Mouse (Mus musculus): ENCODE results near the gene Rspo4. TPM values are rescaled to one million over a fixed set of nuclear protein-coding genes. Genes with fewer than 3 reads are reported as not detected.

Gene Rspo4
- polyA plus RNA-seq, 1 experiment from 2014 or later = 3.0 TPM

GRCm38 (mm10) chr2:151893122-151893774 lies 50.5 kb downstream of the Rspo4 start:
- Histone ChIP-seq H3K4me3 (replicated peaks) (no peak overlapping the region), H3K36me3 (no peaks in the 10 kb centered on the region), H3K27ac (replicated peaks) (no peak overlapping the region), H3K4me1 (no peaks in the 10 kb centered on the region; the same call in 1 of the 2 replicates), H3K9ac (no peak overlapping the region), H3K4me2 (replicated peaks) (no peak overlapping the region), H3K9me3 (replicated peaks) (no peaks in the 10 kb centered on the region), H3K27me3 (no peaks in the 10 kb centered on the region)
- WGBS = 45% methylated on average over 15 of the region's 15 CpGs
- no peak for ATAC-seq (ENCODE audit: insufficient number of reproducible peaks, low FRiP score, low TSS enrichment, low read depth)

- Histone ChIP-seq H3K4me1 (no peaks in the 10 kb centered on the region; the same call in 1 of the 2 replicates), H3K27ac (replicated peaks) (no peak overlapping the region), H3K36me3 (no peaks in the 10 kb centered on the region), H3K9me3 (replicated peaks) (no peaks in the 10 kb centered on the region), H3K27me3 (no peaks in the 10 kb centered on the region), H3K9ac (no peak overlapping the region), H3K4me2 (replicated peaks) (no peak overlapping the region), H3K4me3 (replicated peaks) (no peak overlapping the region)
- WGBS = 53% methylated on average over 8 of the region's 8 CpGs
- ATAC-seq (ENCODE audit: insufficient number of reproducible peaks, low FRiP score, low TSS enrichment, low read depth) = 0 out of 2 replicates have a peak, but pooled peaks have one; percentile 35
Observed at GRCm38 (mm10) chr2:151894209-151894980, 51.7 kb downstream of the Rspo4 start.

- no peaks in the 10 kb centered on the region for H3K9me3 ChIP-seq (replicated peaks)
- H3K27ac ChIP-seq (replicated peaks) = no peak overlapping the region
- no peak for ATAC-seq (ENCODE audit: insufficient number of reproducible peaks, low FRiP score, low TSS enrichment, low read depth)
Observed at GRCm38 (mm10) chr2:151895911-151896310, 53.2 kb downstream of the Rspo4 start.

GRCm38 (mm10) chr2:151898106-151898505 lies 55.4 kb downstream of the Rspo4 start:
- H3K9me3 ChIP-seq (replicated peaks) = no peaks in the 10 kb centered on the region
- H3K9ac ChIP-seq = no peak overlapping the region
- no peaks in the 10 kb centered on the region for H3K27me3 ChIP-seq
- H3K4me3 ChIP-seq (replicated peaks) = no peak overlapping the region
- H3K27ac ChIP-seq (replicated peaks) = no peak overlapping the region
- H3K4me1 ChIP-seq = no peaks in the 10 kb centered on the region
- H3K4me2 ChIP-seq (replicated peaks) = no peak overlapping the region
- H3K36me3 ChIP-seq = no peaks in the 10 kb centered on the region
- ATAC-seq (ENCODE audit: insufficient number of reproducible peaks, low FRiP score, low TSS enrichment, low read depth) = no peak
- 92% methylated on average over 1 of the region's 1 CpGs for WGBS

More at GRCm38 (mm10) chr2:151895911-151896310, 53.2 kb downstream of the Rspo4 start:
- no peaks in the 10 kb centered on the region for H3K36me3 ChIP-seq
- WGBS = 85% methylated on average over 5 of the region's 5 CpGs
- no peaks in the 10 kb centered on the region for H3K27me3 ChIP-seq
- H3K4me3 ChIP-seq (replicated peaks) = no peak overlapping the region
- H3K4me1 ChIP-seq = no peaks in the 10 kb centered on the region; the same call in 1 of the 2 replicates
- no peak overlapping the region for H3K9ac ChIP-seq
- no peak overlapping the region for H3K4me2 ChIP-seq (replicated peaks)

- Histone ChIP-seq H3K9me3 (replicated peaks) (no peaks in the 10 kb centered on the region), H3K4me3 (replicated peaks) (no peak overlapping the region), H3K27me3 (no peaks in the 10 kb centered on the region), H3K4me1 (no peaks in the 10 kb centered on the region), H3K36me3 (no peaks in the 10 kb centered on the region), H3K9ac (no peak overlapping the region), H3K4me2 (replicated peaks) (no peak overlapping the region), H3K27ac (replicated peaks) (no peak overlapping the region)
- WGBS = 58% methylated on average over 4 of the region's 4 CpGs
- no peak for ATAC-seq (ENCODE audit: insufficient number of reproducible peaks, low FRiP score, low TSS enrichment, low read depth)
Observed at GRCm38 (mm10) chr2:151900845-151901244, 58.1 kb downstream of the Rspo4 start.

- Histone ChIP-seq H3K27ac (replicated peaks) (no peak overlapping the region), H3K4me1 (no peaks in the 10 kb centered on the region), H3K36me3 (no peaks in the 10 kb centered on the region), H3K4me2 (replicated peaks) (no peak overlapping the region), H3K9me3 (replicated peaks) (no peaks in the 10 kb centered on the region), H3K9ac (no peak overlapping the region), H3K27me3 (no peaks in the 10 kb centered on the region), H3K4me3 (replicated peaks) (no peak overlapping the region)
- 83% methylated on average over 6 of the region's 6 CpGs for WGBS
- ATAC-seq (ENCODE audit: insufficient number of reproducible peaks, low FRiP score, low TSS enrichment, low read depth) = no peak
Observed at GRCm38 (mm10) chr2:151903267-151903666, 60.5 kb downstream of the Rspo4 start.

GRCm38 (mm10) chr2:151903933-151904332 lies 61.2 kb downstream of the Rspo4 start:
- no peak overlapping the region for H3K4me3 ChIP-seq (replicated peaks)
- no peaks in the 10 kb centered on the region for H3K36me3 ChIP-seq
- no peak overlapping the region for H3K9ac ChIP-seq
- ATAC-seq (ENCODE audit: insufficient number of reproducible peaks, low FRiP score, low TSS enrichment, low read depth) = no peak
- WGBS = 60% methylated on average over 4 of the region's 4 CpGs
- H3K4me2 ChIP-seq (replicated peaks) = no peak overlapping the region
- no peaks in the 10 kb centered on the region for H3K27me3 ChIP-seq
- no peaks in the 10 kb centered on the region for H3K4me1 ChIP-seq
- H3K27ac ChIP-seq (replicated peaks) = no peak overlapping the region
- no peaks in the 10 kb centered on the region for H3K9me3 ChIP-seq (replicated peaks)

- H3K27me3 ChIP-seq = no peaks in the 10 kb centered on the region
- H3K36me3 ChIP-seq = no peaks in the 10 kb centered on the region
- no peaks in the 10 kb centered on the region for H3K4me1 ChIP-seq
- 63% methylated on average over 3 of the region's 3 CpGs for WGBS
- no peak overlapping the region for H3K27ac ChIP-seq (replicated peaks)
- H3K4me3 ChIP-seq (replicated peaks) = no peak overlapping the region
- ATAC-seq (ENCODE audit: insufficient number of reproducible peaks, low FRiP score, low TSS enrichment, low read depth) = no peak
- no peak overlapping the region for H3K4me2 ChIP-seq (replicated peaks)
- no peaks in the 10 kb centered on the region for H3K9me3 ChIP-seq (replicated peaks)
- no peak overlapping the region for H3K9ac ChIP-seq
Observed at GRCm38 (mm10) chr2:151904636-151905035, 61.9 kb downstream of the Rspo4 start.

- H3K27me3 ChIP-seq = no peaks in the 10 kb centered on the region
- WGBS = 49% methylated on average over 2 of the region's 2 CpGs
- ATAC-seq (ENCODE audit: insufficient number of reproducible peaks, low FRiP score, low TSS enrichment, low read depth) = no peak
- H3K36me3 ChIP-seq = no peaks in the 10 kb centered on the region
- H3K9ac ChIP-seq = no peak overlapping the region
- H3K9me3 ChIP-seq (replicated peaks) = no peaks in the 10 kb centered on the region
- no peak overlapping the region for H3K4me2 ChIP-seq (replicated peaks)
- no peak overlapping the region for H3K4me3 ChIP-seq (replicated peaks)
- no peak overlapping the region for H3K27ac ChIP-seq (replicated peaks)
- H3K4me1 ChIP-seq = peaks cover 14% of the 10 kb centered on the region
Observed at GRCm38 (mm10) chr2:151907020-151907419, 64.3 kb downstream of the Rspo4 start.

GRCm38 (mm10) chr2:151909386-151909785 lies 66.7 kb downstream of the Rspo4 start:
- H3K9ac ChIP-seq = no peak overlapping the region
- WGBS = 79% methylated on average over 3 of the region's 3 CpGs
- ATAC-seq (ENCODE audit: insufficient number of reproducible peaks, low FRiP score, low TSS enrichment, low read depth) = no peak
- H3K27me3 ChIP-seq = no peaks in the 10 kb centered on the region
- H3K36me3 ChIP-seq = no peaks in the 10 kb centered on the region
- no peak overlapping the region for H3K4me3 ChIP-seq (replicated peaks)
- H3K4me1 ChIP-seq = peaks cover 14% of the 10 kb centered on the region
- no peak overlapping the region for H3K4me2 ChIP-seq (replicated peaks)
- no peak overlapping the region for H3K27ac ChIP-seq (replicated peaks)
- no peaks in the 10 kb centered on the region for H3K9me3 ChIP-seq (replicated peaks)

GRCm38 (mm10) chr2:151910498-151910897 lies 67.8 kb downstream of the Rspo4 start:
- H3K4me2 ChIP-seq (replicated peaks) = no peak overlapping the region
- H3K4me3 ChIP-seq (replicated peaks) = no peak overlapping the region
- peaks cover 14% of the 10 kb centered on the region for H3K4me1 ChIP-seq
- 0 out of 2 replicates have a peak, but pooled peaks have one; percentile 25 for ATAC-seq (ENCODE audit: insufficient number of reproducible peaks, low FRiP score, low TSS enrichment, low read depth)
- H3K36me3 ChIP-seq = no peaks in the 10 kb centered on the region
- H3K27me3 ChIP-seq = no peaks in the 10 kb centered on the region
- H3K9ac ChIP-seq = no peak overlapping the region
- no peaks in the 10 kb centered on the region for H3K9me3 ChIP-seq (replicated peaks)
- WGBS = 16% methylated on average over 5 of the region's 5 CpGs
- H3K27ac ChIP-seq (replicated peaks) = peak overlapping the region; percentile 44

All from embryonic facial prominence, embryonic 15.5 days (tissue).